9 mouse cellular contexts compared by ENCODE assay signal in genomic region chr8:70718297-70718696, GRCm38 (mm10). TPM values are rescaled to one million over a fixed set of nuclear protein-coding genes. Genes with fewer than 3 reads are reported as not detected.
DNase-seq lines count a peak whose midpoint lies in the region; ATAC-seq and TF ChIP-seq lines count a peak whose summit lies in the region.
"Had no signal": no experiment of that assay in that cellular context is flagged by ENCODE, and none has a peak within 500 bp of the region (broad histone marks: within the 10 kb centered on the region; RNA-seq: fewer than 3 reads in every experiment).

TSS of gene Gm3336 (plus strand) at chr8:70718543.

- H3K4me2 ChIP-seq in embryonic facial prominence, embryonic 13.5 days = peak within 1 kb of the TSS; percentile 24; the same call in 1 of the 2 replicates
- H3K4me2 ChIP-seq in intestine, embryonic 15.5 days (replicated peaks) = peak within 1 kb of the TSS; percentile 41; the same call in 1 of the 2 replicates
- H3K4me2 ChIP-seq in liver, embryonic 12.5 days = peak within 1 kb of the TSS; percentile 20; the same call in 1 of the 2 replicates
- no peak within 1 kb of the TSS for H3K4me2 ChIP-seq in midbrain, postnatal 0 days (ENCODE audit: low read depth, low read length, poor library complexity, severe bottlenecking)
- H3K4me2 ChIP-seq in stomach, embryonic 16.5 days (ENCODE audit: low read depth, low read length) = no peak within 1 kb of the TSS

- no peaks in the 10 kb centered on the region for H3K36me3 ChIP-seq in embryonic facial prominence, embryonic 13.5 days
- H3K36me3 ChIP-seq in intestine, embryonic 15.5 days = no peaks in the 10 kb centered on the region
- no peaks in the 10 kb centered on the region for H3K36me3 ChIP-seq in liver, embryonic 12.5 days
- no peaks in the 10 kb centered on the region for H3K36me3 ChIP-seq in midbrain, postnatal 0 days (ENCODE audit: insufficient read depth, low read length)
- H3K36me3 ChIP-seq in stomach, embryonic 16.5 days (ENCODE audit: control insufficient read depth, insufficient read depth, low read length) = no peaks in the 10 kb centered on the region

- intact Hi-C loops in gastrocnemius, postnatal 14 days (cut with DNase I; ENCODE audit: low total_unique reads) = no loop called here

- H3K9ac ChIP-seq in embryonic facial prominence, embryonic 13.5 days = peak within 1 kb of the TSS; percentile 6; the same call in 1 of the 2 replicates
- H3K9ac ChIP-seq in intestine, embryonic 15.5 days = no peak within 1 kb of the TSS; the same call in 1 of the 2 replicates
- H3K9ac ChIP-seq in liver, embryonic 12.5 days = no peak within 1 kb of the TSS
- no peak within 1 kb of the TSS for H3K9ac ChIP-seq in midbrain, postnatal 0 days (replicated peaks; ENCODE audit: low read length, poor library complexity, severe bottlenecking)
- H3K9ac ChIP-seq in stomach, embryonic 16.5 days (ENCODE audit: low read length) = peak within 1 kb of the TSS; percentile 31; the same call in 1 of the 2 replicates

- no peak within 1 kb of the TSS for H3K27ac ChIP-seq in embryonic facial prominence, embryonic 13.5 days
- no peak within 1 kb of the TSS for H3K27ac ChIP-seq in intestine, embryonic 15.5 days
- H3K27ac ChIP-seq in liver, embryonic 12.5 days = no peak within 1 kb of the TSS
- no peak within 1 kb of the TSS for H3K27ac ChIP-seq in midbrain, postnatal 0 days (ENCODE audit: low read depth, low read length)
- no peak within 1 kb of the TSS for H3K27ac ChIP-seq in stomach, embryonic 16.5 days (ENCODE audit: low read length)

- TF ChIP-seq CTCF in midbrain, postnatal 0 days (IDR thresholded peaks at IDR 0.05) = peak; percentile 81

- no peaks in the 10 kb centered on the region for H3K27me3 ChIP-seq in embryonic facial prominence, embryonic 13.5 days
- H3K27me3 ChIP-seq in intestine, embryonic 15.5 days (replicated peaks) = no peaks in the 10 kb centered on the region
- H3K27me3 ChIP-seq in liver, embryonic 12.5 days (replicated peaks) = peaks cover 36% of the 10 kb centered on the region
- no peaks in the 10 kb centered on the region for H3K27me3 ChIP-seq in midbrain, postnatal 0 days (ENCODE audit: insufficient read depth, low read length)
- no peaks in the 10 kb centered on the region for H3K27me3 ChIP-seq in stomach, embryonic 16.5 days (ENCODE audit: control insufficient read depth, insufficient read depth, low read length)

- ATAC-seq in embryonic facial prominence, embryonic 13.5 days (ENCODE audit: insufficient number of reproducible peaks, insufficient read depth, low FRiP score, low TSS enrichment, low read depth) = no peak
- peak; percentile 62 for ATAC-seq in intestine, embryonic 15.5 days
- peak; percentile 35 for ATAC-seq in liver, embryonic 12.5 days
- ATAC-seq in midbrain, postnatal 0 days (ENCODE audit: low FRiP score) = peak; percentile 22; the same call in 1 of the 2 replicates
- no peak for ATAC-seq in stomach, embryonic 16.5 days (ENCODE audit: insufficient read depth, low FRiP score)

- DNase-seq in gastrocnemius, postnatal 14 days = peak; percentile 56
- DNase-seq in gastrocnemius, postnatal 4 days (ENCODE audit: low spot score in 2 of 2) = no peak
- peak; percentile 84 for DNase-seq in ZHBTc4 (ENCODE audit: low read depth, low spot score)
- DNase-seq in midbrain, postnatal 0 days (ENCODE audit: low spot score) = peak; percentile 41

- WGBS in embryonic facial prominence, embryonic 13.5 days = 2% methylated on average over 19 of the region's 19 CpGs
- WGBS in intestine, embryonic 15.5 days = 4% methylated on average over 19 of the region's 19 CpGs
- 3% methylated on average over 19 of the region's 19 CpGs for whole genome bisulfite sequencing in liver, embryonic 12.5 days (ENCODE audit: insufficient replicate concordance)
- WGBS in midbrain, postnatal 0 days = under 1% methylated on average over 19 of the region's 19 CpGs
- 4% methylated on average over 19 of the region's 19 CpGs for WGBS in stomach, embryonic 16.5 days

- no peaks in the 10 kb centered on the region for H3K4me1 ChIP-seq in embryonic facial prominence, embryonic 13.5 days
- peaks cover 2% of the 10 kb centered on the region; the same call in 1 of the 2 replicates for H3K4me1 ChIP-seq in intestine, embryonic 15.5 days (replicated peaks)
- peaks cover 3% of the 10 kb centered on the region; the same call in 1 of the 2 replicates for H3K4me1 ChIP-seq in liver, embryonic 12.5 days
- no peaks in the 10 kb centered on the region for H3K4me1 ChIP-seq in midbrain, postnatal 0 days (ENCODE audit: insufficient read depth, low read length)
- peaks cover 3% of the 10 kb centered on the region; the same call in 1 of the 2 replicates for H3K4me1 ChIP-seq in stomach, embryonic 16.5 days (ENCODE audit: control insufficient read depth, insufficient read depth, low read length)

- H3K9me3 ChIP-seq in embryonic facial prominence, embryonic 13.5 days = no peaks in the 10 kb centered on the region
- H3K9me3 ChIP-seq in intestine, embryonic 15.5 days = no peaks in the 10 kb centered on the region
- H3K9me3 ChIP-seq in liver, embryonic 12.5 days (replicated peaks) = no peaks in the 10 kb centered on the region
- no peaks in the 10 kb centered on the region for H3K9me3 ChIP-seq in midbrain, postnatal 0 days (ENCODE audit: low read length)
- no peaks in the 10 kb centered on the region for H3K9me3 ChIP-seq in stomach, embryonic 16.5 days (replicated peaks; ENCODE audit: control insufficient read depth, low read length)

- no peak within 1 kb of the TSS for H3K4me3 ChIP-seq in embryonic facial prominence, embryonic 13.5 days
- H3K4me3 ChIP-seq in intestine, embryonic 15.5 days (replicated peaks) = no peak within 1 kb of the TSS
- no peak within 1 kb of the TSS for H3K4me3 ChIP-seq in liver, embryonic 12.5 days
- no peak within 1 kb of the TSS for H3K4me3 ChIP-seq in midbrain, postnatal 0 days (ENCODE audit: low read depth, low read length)
- H3K4me3 ChIP-seq in stomach, embryonic 16.5 days (replicated peaks; ENCODE audit: low read length) = no peak within 1 kb of the TSS

RNA-seq across cellular contexts. Expression of gene Gm3336, which starts in this region (rescaled TPM):
- total RNA-seq in gastrocnemius, postnatal 14 days (2021) = not detected
- not detected for total RNA-seq in gastrocnemius, postnatal 4 days (2021)
- polyA plus RNA-seq in embryonic facial prominence, embryonic 13.5 days (2015; fragmentation: Nextera tagmentation; extraction: Ambion mirVana) = not detected in 2 replicates
- 2.1 and 2.5 TPM in 2 replicates for polyA plus RNA-seq in intestine, embryonic 15.5 days (2015; fragmentation: Nextera tagmentation; extraction: Ambion mirVana)
- polyA plus RNA-seq in liver, embryonic 12.5 days (2016; fragmentation: Nextera tagmentation; extraction: Ambion mirVana) = not detected in 2 replicates
- not detected in 2 replicates for total RNA-seq in midbrain, postnatal 0 days (2014; rRNA removed)
- not detected in 2 replicates for polyA plus RNA-seq in midbrain, postnatal 0 days (2015; fragmentation: Nextera tagmentation; extraction: Ambion mirVana)
- 2.0 and 4.2 TPM in 2 replicates for polyA plus RNA-seq in stomach, embryonic 16.5 days (2015; fragmentation: Nextera tagmentation; extraction: Ambion mirVana)
- total RNA-seq: left cerebral cortex, postnatal 14 days had no signal

Comparison
In these comparisons a context has a peak if more than half of its experiments do, and no peak if none do; other contexts are left out.
1. Peak in DNase-seq in gastrocnemius, postnatal 14 days; RNA of the gene not detected or under 1 TPM.
2. Peak in ATAC-seq and H3K4me2 ChIP-seq in liver, embryonic 12.5 days; RNA of the gene not detected or under 1 TPM.
3. Peak in DNase-seq and ATAC-seq in midbrain, postnatal 0 days; RNA of the gene not detected or under 1 TPM.
4. H3K4me2 ChIP-seq: peak in embryonic facial prominence, embryonic 13.5 days (single experiment) and intestine, embryonic 15.5 days (single experiment); none in midbrain, postnatal 0 days (single experiment) and stomach, embryonic 16.5 days (single experiment).
5. H3K9ac ChIP-seq: peak in embryonic facial prominence, embryonic 13.5 days (single experiment) and stomach, embryonic 16.5 days (single experiment); none in intestine, embryonic 15.5 days (single experiment), liver, embryonic 12.5 days (single experiment) and midbrain, postnatal 0 days (single experiment).